Mouse (Mus musculus) mesoderm, embryonic 11.5 days (tissue): Measurements from ENCODE around the gene St6gal2.

Experiments
- DNase-seq: peaks from one replicate; pipeline ENCODE4 v3.0.0-alpha.2; 2012; ENCODE audit warnings: low read depth, low spot score

St6gal2 gene

GRCm38 (mm10) chr17:55445250-55446184 is at the start of gene St6gal2:
Gene St6gal2 (plus strand): TSS chr17:55445382.
- peak; percentile 74 for DNase-seq

- DNase-seq = no peak
These were observed 39.1 kb upstream of the St6gal2 start for GRCm38 (mm10) chr17:55406043-55406442.

GRCm38 (mm10) chr17:55416519-55416918 is 28.7 kb upstream of the St6gal2 start:
- no peak for DNase-seq

GRCm38 (mm10) chr17:55446185-55446527 is 974 bp downstream of the St6gal2 start:
- DNase-seq = no peak

GRCm38 (mm10) chr17:55446698-55447097 is 1.5 kb downstream of the St6gal2 start:
- DNase-seq = no peak

GRCm38 (mm10) chr17:55450943-55451342 is 5.8 kb downstream of the St6gal2 start:
- DNase-seq = no peak

- DNase-seq = no peak
These were observed 9.3 kb downstream of the St6gal2 start for GRCm38 (mm10) chr17:55454487-55454886.

- no peak for DNase-seq
These were observed 15.0 kb downstream of the St6gal2 start for GRCm38 (mm10) chr17:55460187-55460586.

- no peak for DNase-seq
These were observed 22.4 kb downstream of the St6gal2 start for GRCm38 (mm10) chr17:55467579-55467978.

GRCm38 (mm10) chr17:55468963-55469362 is 23.8 kb downstream of the St6gal2 start:
- no peak for DNase-seq

GRCm38 (mm10) chr17:55475974-55476373 is 30.8 kb downstream of the St6gal2 start:
- no peak for DNase-seq

GRCm38 (mm10) chr17:55477361-55477760 is 32.2 kb downstream of the St6gal2 start:
- DNase-seq = no peak

GRCm38 (mm10) chr17:55479367-55479766 is 34.2 kb downstream of the St6gal2 start:
- no peak for DNase-seq

- DNase-seq = no peak
These were observed 39.1 kb downstream of the St6gal2 start for GRCm38 (mm10) chr17:55484108-55484870.

GRCm38 (mm10) chr17:55531872-55532271 is 86.7 kb downstream of the St6gal2 start:
- no peak for DNase-seq

- no peak for DNase-seq
These were observed 103.3 kb downstream of the St6gal2 start for GRCm38 (mm10) chr17:55548476-55548875.

- no peak for DNase-seq
These were observed 116.6 kb downstream of the St6gal2 start for GRCm38 (mm10) chr17:55561774-55562173.
